ENCODE assay signal across 8 mouse cellular contexts in genomic region chr3:85115959-85116543, GRCm38 (mm10).
DNase-seq lines count a peak whose midpoint lies in the region; ATAC-seq and TF ChIP-seq lines count a peak whose summit lies in the region.
"Had no signal": no experiment of that assay in that cellular context is flagged by ENCODE, and none has a peak within 500 bp of the region (broad histone marks: within the 10 kb centered on the region; RNA-seq: fewer than 3 reads in every experiment).

No protein-coding gene starts in this region.

- peak; percentile 21 for DNase-seq in layer of hippocampus, adult 11-12 months (ENCODE audit: low spot score)
- DNase-seq in layer of hippocampus, adult 9-10 months (ENCODE audit: low spot score): no peak
- peak; percentile 89 for DNase-seq in forebrain, embryonic 14.5 days (ENCODE audit: low spot score)
- peak; percentile 28 for DNase-seq in lung, postnatal 0 days (ENCODE audit: low spot score)
- DNase-seq in spleen, adult 12 weeks (ENCODE audit: low spot score): no peak

- no peak overlapping the region for H3K27ac ChIP-seq in forebrain, embryonic 14.5 days (ENCODE audit: low read depth, low read length)
- peak overlapping the region; percentile 60 for H3K27ac ChIP-seq in heart, embryonic 12.5 days (ENCODE audit: poor library complexity, severe bottlenecking)
- no peak overlapping the region for H3K27ac ChIP-seq in lung, postnatal 0 days (ENCODE audit: low read length)

- no peak overlapping the region for H3K4me3 ChIP-seq in forebrain, embryonic 14.5 days (ENCODE audit: low read depth, low read length)
- no peak overlapping the region for H3K4me3 ChIP-seq in heart, embryonic 12.5 days
- H3K4me3 ChIP-seq in lung, postnatal 0 days (ENCODE audit: low read depth, low read length): no peak overlapping the region
- H3K4me3 ChIP-seq: myocyte had no signal

- ATAC-seq in forebrain, embryonic 14.5 days: peak; percentile 92
- no peak for ATAC-seq in heart, embryonic 12.5 days (ENCODE audit: insufficient number of reproducible peaks, low FRiP score)
- peak; percentile 49; the same call in 1 of the 2 replicates for ATAC-seq in lung, postnatal 0 days
- no peak for ATAC-seq in inflammation-experienced regulatory T-cells, adult 6 months

- WGBS in forebrain, embryonic 14.5 days: 21% methylated on average over 7 of the region's 7 CpGs
- 40% methylated on average over 7 of the region's 7 CpGs for WGBS in heart, embryonic 12.5 days
- WGBS in lung, postnatal 0 days: 37% methylated on average over 7 of the region's 7 CpGs

- no peak for TF ChIP-seq EP300 in lung, postnatal 0 days (IDR thresholded peaks at IDR 0.05)

- H3K36me3 ChIP-seq in forebrain, embryonic 14.5 days (ENCODE audit: control insufficient read depth, insufficient read depth, low read length): no peaks in the 10 kb centered on the region
- no peaks in the 10 kb centered on the region for H3K36me3 ChIP-seq in heart, embryonic 12.5 days
- H3K36me3 ChIP-seq in lung, postnatal 0 days (ENCODE audit: insufficient read depth, low read length): no peaks in the 10 kb centered on the region

- H3K27me3 ChIP-seq in forebrain, embryonic 14.5 days (replicated peaks; ENCODE audit: control insufficient read depth, insufficient read depth, low read length): no peaks in the 10 kb centered on the region
- no peaks in the 10 kb centered on the region for H3K27me3 ChIP-seq in heart, embryonic 12.5 days (replicated peaks)
- no peaks in the 10 kb centered on the region for H3K27me3 ChIP-seq in lung, postnatal 0 days (replicated peaks; ENCODE audit: insufficient read depth, low read length)

- peaks cover 5% of the 10 kb centered on the region; the same call in 1 of the 2 replicates for H3K4me1 ChIP-seq in forebrain, embryonic 14.5 days (ENCODE audit: control insufficient read depth, insufficient read depth, low read length)
- H3K4me1 ChIP-seq in heart, embryonic 12.5 days (replicated peaks): peaks cover 20% of the 10 kb centered on the region
- no peaks in the 10 kb centered on the region for H3K4me1 ChIP-seq in lung, postnatal 0 days (ENCODE audit: insufficient read depth, low read depth, low read length)

- TF ChIP-seq CTCF in lung, postnatal 0 days (IDR thresholded peaks at IDR 0.05): no peak

- H3K9me3 ChIP-seq in forebrain, embryonic 14.5 days (replicated peaks; ENCODE audit: control insufficient read depth, low read length): no peaks in the 10 kb centered on the region
- H3K9me3 ChIP-seq in heart, embryonic 12.5 days (replicated peaks): no peaks in the 10 kb centered on the region
- no peaks in the 10 kb centered on the region for H3K9me3 ChIP-seq in lung, postnatal 0 days (ENCODE audit: low read length)

- no peak overlapping the region for H3K9ac ChIP-seq in forebrain, embryonic 14.5 days (ENCODE audit: low read length)
- no peak overlapping the region for H3K9ac ChIP-seq in heart, embryonic 12.5 days
- H3K9ac ChIP-seq in lung, postnatal 0 days (replicated peaks; ENCODE audit: low read depth): no peak overlapping the region

- no peak overlapping the region for H3K4me2 ChIP-seq in forebrain, embryonic 14.5 days (ENCODE audit: low read length)
- H3K4me2 ChIP-seq in heart, embryonic 12.5 days: no peak overlapping the region; the same call in 1 of the 2 replicates
- no peak overlapping the region for H3K4me2 ChIP-seq in lung, postnatal 0 days (replicated peaks; ENCODE audit: low read depth, low read length)

Comparison
In these comparisons a context has a peak if more than half of its experiments do, and no peak if none do; other contexts are left out.
1. DNase-seq: peak in layer of hippocampus, adult 11-12 months (single experiment), forebrain, embryonic 14.5 days (single experiment) and lung, postnatal 0 days (single experiment); none in layer of hippocampus, adult 9-10 months (single experiment) and spleen, adult 12 weeks (single experiment).
2. ATAC-seq: peak in forebrain, embryonic 14.5 days (single experiment) and lung, postnatal 0 days (single experiment); none in heart, embryonic 12.5 days (single experiment) and inflammation-experienced regulatory T-cells, adult 6 months (single experiment).